Mouse (Mus musculus) hindbrain, embryonic 16.5 days (tissue): Measurements from ENCODE around the gene Htt. TPM values are rescaled to one million over a fixed set of nuclear protein-coding genes. Genes with fewer than 3 reads are reported as not detected.

Experiments used
- ATAC-seq: fragments of 200-750 bp; cut with Nextera tagmentation; 2 replicates; pipeline ENCODE4 v1.8.0; 2017; ENCODE audit warnings: moderate TSS enrichment, moderate library complexity
- H3K27ac ChIP-seq: fragments of 300-500 bp; sonication (generic); 2 replicates; pipeline ENCODE4 v1.5.1; 2014; ENCODE audit warnings: low read depth, mild to moderate bottlenecking, control low read depth, low read length, moderate library complexity
- H3K27me3 ChIP-seq: fragments of 300-500 bp; sonication (generic); replicated peaks from 2 replicates; pipeline ENCODE4 v1.6.1; 2014; ENCODE audit warnings: low read length; ENCODE audit not compliant: control insufficient read depth, insufficient read depth
- H3K36me3 ChIP-seq: fragments of 300-500 bp; sonication (generic); 2 replicates; pipeline ENCODE4 v1.6.1; 2014; ENCODE audit warnings: mild to moderate bottlenecking, low read length, moderate library complexity, mixed read lengths; ENCODE audit not compliant: control insufficient read depth, insufficient read depth
- H3K4me1 ChIP-seq: fragments of 300-500 bp; sonication (generic); 2 replicates; pipeline ENCODE4 v1.6.1; 2014; ENCODE audit warnings: low read depth, low read length; ENCODE audit not compliant: control insufficient read depth, insufficient read depth
- H3K4me2 ChIP-seq: fragments of 300-500 bp; sonication (generic); 2 replicates; pipeline ENCODE4 v1.6.1; 2014; ENCODE audit warnings: mild to moderate bottlenecking, low read length, control low read depth, moderate library complexity
- H3K4me3 ChIP-seq: fragments of 300-500 bp; sonication (generic); 2 replicates; pipeline ENCODE4 v1.5.1; 2014; ENCODE audit warnings: mild to moderate bottlenecking, low read length, control low read depth, moderate library complexity
- H3K9ac ChIP-seq: fragments of 300-500 bp; sonication (generic); 2 replicates; pipeline ENCODE4 v1.6.1; 2014; ENCODE audit warnings: low read depth, mild to moderate bottlenecking, control low read depth, low read length, moderate library complexity
- H3K9me3 ChIP-seq: fragments of 300-500 bp; sonication (generic); 2 replicates; pipeline ENCODE4 v1.6.1; 2014; ENCODE audit warnings: mild to moderate bottlenecking, low read length, moderate library complexity; ENCODE audit not compliant: control insufficient read depth
- WGBS: fragments of 180-500 bp; shearing (Covaris S2); extraction: QIAGEN DNeasy Blood & Tissue Kit; methylation state at CpG from one replicate; pipeline ENCODE4 v1.1.7; 2014; 5-methylcytosine and 5-hydroxymethylcytosine counted together
- polyA plus RNA-seq: library from polyadenylated mRNA; unstranded; fragments of >200 nt; fragmentation: Nextera tagmentation; extraction: Ambion mirVana; gene quantifications from 2 replicates; pipeline ENCODE4 v1.2.1, GENCODE M21; 2015

The Htt gene
- polyA plus RNA-seq, 1 experiment from 2014 or later, result 11.9 TPM

- Histone ChIP-seq H3K27me3 (no peaks in the 10 kb centered on the region), H3K4me1 (no peaks in the 10 kb centered on the region), H3K27ac (no peak overlapping the region), H3K9me3 (no peaks in the 10 kb centered on the region), H3K4me3 (no peak overlapping the region), H3K4me2 (no peak overlapping the region), H3K9ac (no peak overlapping the region), H3K36me3 (no peaks in the 10 kb centered on the region)
- WGBS, result 92% methylated on average over 3 of the region's 3 CpGs
- ATAC-seq, result no peak
Measured at GRCm38 (mm10) chr5:34771818-34772217, 10.3 kb downstream of the Htt start.

DNA sequence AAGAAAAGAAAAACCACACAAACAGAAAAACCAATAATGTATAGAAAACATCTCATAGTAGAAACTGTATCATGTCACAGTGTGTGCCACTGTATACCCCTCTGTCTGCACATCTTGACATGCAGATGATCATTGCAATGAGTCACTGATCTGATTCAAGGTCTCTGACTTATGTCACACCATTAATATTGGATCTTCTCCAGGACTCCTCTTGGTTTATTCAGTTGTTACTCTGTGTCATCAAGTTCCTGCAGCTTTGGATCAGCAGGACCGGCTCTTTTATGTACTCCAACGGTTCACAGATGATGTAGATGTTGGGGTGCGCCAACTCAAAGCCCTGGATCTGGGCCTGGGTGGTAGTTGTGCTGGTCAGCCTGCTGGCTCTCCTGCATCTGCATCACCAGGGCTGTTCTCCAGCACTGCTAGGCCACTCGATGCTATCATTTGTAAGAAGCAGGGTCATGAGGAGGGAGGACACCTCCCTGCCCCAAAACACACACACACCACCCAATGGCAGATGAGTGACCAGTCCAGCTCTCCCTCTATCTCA lies 11.2 kb downstream of the Htt start:
- no peak overlapping the region for H3K9ac ChIP-seq
- WGBS, result 93% methylated on average over 4 of the region's 4 CpGs
- H3K4me1 ChIP-seq, result no peaks in the 10 kb centered on the region
- H3K4me3 ChIP-seq, result no peak overlapping the region
- no peak for ATAC-seq
- no peak overlapping the region for H3K27ac ChIP-seq
- H3K9me3 ChIP-seq, result no peaks in the 10 kb centered on the region
- H3K36me3 ChIP-seq, result no peaks in the 10 kb centered on the region
- no peak overlapping the region for H3K4me2 ChIP-seq
- no peaks in the 10 kb centered on the region for H3K27me3 ChIP-seq

DNA sequence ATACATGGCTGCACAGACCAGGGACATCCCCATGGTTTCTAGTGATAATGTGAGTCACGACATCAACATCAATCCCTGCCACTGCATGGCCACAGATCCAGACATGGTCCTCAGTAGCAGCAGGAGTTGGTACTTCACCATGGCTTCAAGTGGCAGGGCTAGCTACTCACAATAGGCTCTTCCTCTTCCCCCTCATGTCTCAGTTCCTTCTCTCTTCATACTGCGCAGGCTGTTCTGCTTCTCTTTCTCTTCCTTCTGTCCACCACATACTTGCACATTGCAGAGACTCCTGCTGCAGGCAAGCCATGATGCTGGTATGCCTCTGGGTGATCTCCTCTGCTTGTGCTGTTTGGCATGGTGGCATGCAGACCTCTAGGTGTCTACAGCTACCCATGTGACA lies 11.9 kb downstream of the Htt start:
- Histone ChIP-seq H3K9ac (no peak overlapping the region), H3K36me3 (no peaks in the 10 kb centered on the region), H3K4me2 (no peak overlapping the region), H3K4me1 (no peaks in the 10 kb centered on the region), H3K27me3 (no peaks in the 10 kb centered on the region), H3K4me3 (no peak overlapping the region), H3K27ac (no peak overlapping the region), H3K9me3 (no peaks in the 10 kb centered on the region)
- no peak for ATAC-seq
- WGBS, result 97% methylated on average over 2 of the region's 2 CpGs

- no peaks in the 10 kb centered on the region for H3K4me1 ChIP-seq
- H3K4me2 ChIP-seq, result no peak overlapping the region
- H3K9me3 ChIP-seq, result no peaks in the 10 kb centered on the region
- H3K27me3 ChIP-seq, result no peaks in the 10 kb centered on the region
- 93% methylated on average over 3 of the region's 3 CpGs for WGBS
- no peak overlapping the region for H3K27ac ChIP-seq
- H3K36me3 ChIP-seq, result peaks cover 6% of the 10 kb centered on the region; the same call in 1 of the 2 replicates
- no peak for ATAC-seq
- H3K4me3 ChIP-seq, result no peak overlapping the region
- no peak overlapping the region for H3K9ac ChIP-seq
Measured at GRCm38 (mm10) chr5:34785027-34785426, 23.5 kb downstream of the Htt start.

GRCm38 (mm10) chr5:34791141-34791540 lies 29.6 kb downstream of the Htt start:
- Histone ChIP-seq H3K9me3 (no peaks in the 10 kb centered on the region), H3K4me1 (no peaks in the 10 kb centered on the region), H3K27me3 (no peaks in the 10 kb centered on the region), H3K4me2 (no peak overlapping the region), H3K36me3 (peaks cover 15% of the 10 kb centered on the region), H3K9ac (no peak overlapping the region), H3K27ac (no peak overlapping the region), H3K4me3 (no peak overlapping the region)
- WGBS, result 93% methylated on average over 2 of the region's 2 CpGs
- no peak for ATAC-seq

- no peak overlapping the region for H3K4me3 ChIP-seq
- peaks cover 30% of the 10 kb centered on the region for H3K36me3 ChIP-seq
- WGBS, result 96% methylated on average over 5 of the region's 5 CpGs
- ATAC-seq, result no peak
- H3K27me3 ChIP-seq, result no peaks in the 10 kb centered on the region
- no peak overlapping the region for H3K4me2 ChIP-seq
- no peak overlapping the region for H3K9ac ChIP-seq
- no peaks in the 10 kb centered on the region for H3K9me3 ChIP-seq
- H3K4me1 ChIP-seq, result no peaks in the 10 kb centered on the region
- H3K27ac ChIP-seq, result no peak overlapping the region
Measured at GRCm38 (mm10) chr5:34800292-34800953, 38.9 kb downstream of the Htt start.

GRCm38 (mm10) chr5:34806038-34806437 lies 44.5 kb downstream of the Htt start:
- no peak for ATAC-seq
- H3K27me3 ChIP-seq, result no peaks in the 10 kb centered on the region
- H3K4me3 ChIP-seq, result no peak overlapping the region
- H3K4me1 ChIP-seq, result no peaks in the 10 kb centered on the region
- no peak overlapping the region for H3K9ac ChIP-seq
- no peaks in the 10 kb centered on the region for H3K9me3 ChIP-seq
- 95% methylated on average over 1 of the region's 1 CpGs for WGBS
- H3K27ac ChIP-seq, result no peak overlapping the region
- H3K4me2 ChIP-seq, result no peak overlapping the region
- H3K36me3 ChIP-seq, result peaks cover 24% of the 10 kb centered on the region

DNA sequence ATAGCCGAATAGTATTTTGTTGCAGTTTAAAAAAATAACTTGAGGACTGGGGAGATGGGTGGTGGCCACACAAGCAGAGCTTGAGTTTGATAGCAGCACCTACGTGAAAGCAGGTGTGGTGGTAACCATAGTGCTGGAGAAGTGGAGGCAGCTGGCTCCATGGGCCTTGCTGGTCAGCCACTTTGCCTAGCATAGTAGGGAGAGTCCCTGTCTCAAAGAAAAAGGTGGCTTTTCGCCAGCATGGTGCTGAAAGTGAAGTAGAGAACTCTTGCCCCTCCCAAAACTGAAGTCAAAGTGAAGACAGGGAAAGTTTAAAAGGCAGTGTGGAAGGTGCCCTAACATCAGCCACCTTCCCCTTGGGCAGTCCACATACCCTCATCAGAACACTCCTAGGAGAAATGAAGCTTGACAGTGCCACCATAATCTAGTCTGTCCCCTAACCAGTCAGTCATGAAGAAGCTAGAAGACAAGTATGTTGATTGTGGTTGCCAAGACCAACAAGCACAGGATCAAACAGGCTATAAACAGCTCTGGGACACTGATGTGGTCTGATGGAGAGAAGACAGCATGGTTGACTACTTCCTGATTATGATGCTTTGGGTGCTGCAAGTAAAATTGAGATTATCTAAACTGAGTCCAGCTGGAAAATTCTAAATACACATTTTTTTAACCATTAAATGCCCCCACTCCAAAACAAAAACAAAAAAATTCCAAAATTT lies 61.0 kb downstream of the Htt start:
- WGBS, result 93% methylated on average over 3 of the region's 3 CpGs
- Histone ChIP-seq H3K4me2 (no peak overlapping the region), H3K36me3 (peaks cover 27% of the 10 kb centered on the region), H3K9me3 (no peaks in the 10 kb centered on the region), H3K9ac (no peak overlapping the region), H3K27ac (no peak overlapping the region), H3K27me3 (no peaks in the 10 kb centered on the region), H3K4me1 (no peaks in the 10 kb centered on the region), H3K4me3 (no peak overlapping the region)
- no peak for ATAC-seq

- H3K4me1 ChIP-seq, result no peaks in the 10 kb centered on the region
- no peak for ATAC-seq
- no peak overlapping the region for H3K4me3 ChIP-seq
- 98% methylated on average over 3 of the region's 3 CpGs for WGBS
- H3K4me2 ChIP-seq, result no peak overlapping the region
- no peak overlapping the region for H3K9ac ChIP-seq
- H3K9me3 ChIP-seq, result no peaks in the 10 kb centered on the region
- no peak overlapping the region for H3K27ac ChIP-seq
- peaks cover 18% of the 10 kb centered on the region; the same call in 1 of the 2 replicates for H3K36me3 ChIP-seq
- H3K27me3 ChIP-seq, result no peaks in the 10 kb centered on the region
Measured at GRCm38 (mm10) chr5:34854079-34854478, 92.5 kb downstream of the Htt start.
